Mouse (Mus musculus) liver, embryonic 11.5 days (tissue): ENCODE measurements around the gene Pcdh18. TPM values are rescaled to one million over a fixed set of nuclear protein-coding genes. Genes with fewer than 3 reads are reported as not detected.

Experiments used
- ATAC-seq: fragments of 200-750 bp; cut with Nextera tagmentation; replicated peaks from 2 replicates; pipeline ENCODE4 v1.8.0; 2017; ENCODE audit warnings: moderate number of reproducible peaks, mild to moderate bottlenecking, moderate TSS enrichment, moderate library complexity; ENCODE audit not compliant: low FRiP score
- DNase-seq: peaks from one replicate; pipeline ENCODE4 v3.0.0-alpha.2; 2017; ENCODE audit warnings: low spot score
- H3K27ac ChIP-seq: fragments of 300-500 bp; sonication (generic); 2 replicates; pipeline ENCODE4 v1.5.1; 2014; ENCODE audit warnings: mild to moderate bottlenecking, low read depth, low read length, control low read depth
- H3K27me3 ChIP-seq: fragments of 300-500 bp; sonication (generic); replicated peaks from 2 replicates; pipeline ENCODE4 v1.6.1; 2014; ENCODE audit warnings: low read length, mixed read lengths; ENCODE audit not compliant: control insufficient read depth, insufficient read depth
- H3K36me3 ChIP-seq: fragments of 300-500 bp; sonication (generic); 2 replicates; pipeline ENCODE4 v1.6.1; 2014; ENCODE audit warnings: mild to moderate bottlenecking, low read length, moderate library complexity, mixed read lengths; ENCODE audit not compliant: control insufficient read depth, insufficient read depth
- H3K4me1 ChIP-seq: fragments of 300-500 bp; sonication (generic); replicated peaks from 2 replicates; pipeline ENCODE4 v1.6.1; 2014; ENCODE audit warnings: low read length, mixed read lengths; ENCODE audit not compliant: control insufficient read depth, insufficient read depth
- H3K4me2 ChIP-seq: fragments of 300-500 bp; sonication (generic); 2 replicates; pipeline ENCODE4 v1.6.1; 2014; ENCODE audit warnings: mild to moderate bottlenecking, control low read depth, moderate library complexity
- H3K4me3 ChIP-seq: fragments of 300-500 bp; sonication (generic); 2 replicates; pipeline ENCODE4 v1.5.1; 2014; ENCODE audit warnings: low read depth, low read length, control low read depth
- H3K9ac ChIP-seq: fragments of 300-500 bp; sonication (generic); 2 replicates; pipeline ENCODE4 v1.6.1; 2014; ENCODE audit warnings: low read depth, low read length, control low read depth
- H3K9me3 ChIP-seq: fragments of 300-500 bp; sonication (generic); 2 replicates; pipeline ENCODE4 v1.6.1; 2016; ENCODE audit warnings: low read length, inconsistent platforms, mixed read lengths; ENCODE audit not compliant: control insufficient read depth
- WGBS: fragments of 180-500 bp; shearing (Covaris S2); extraction: QIAGEN DNeasy Blood & Tissue Kit; methylation state at CpG from one replicate; pipeline ENCODE4 v1.1.7; 2014; 5-methylcytosine and 5-hydroxymethylcytosine counted together
- polyA plus RNA-seq: library from polyadenylated mRNA; unstranded; fragments of >200 nt; fragmentation: Nextera tagmentation; extraction: Ambion mirVana; gene quantifications from 2 replicates; pipeline ENCODE4 v1.2.1, GENCODE M21; 2014

The Pcdh18 gene
- polyA plus RNA-seq, 1 experiment from 2014 or later = 19.9 TPM

DNA sequence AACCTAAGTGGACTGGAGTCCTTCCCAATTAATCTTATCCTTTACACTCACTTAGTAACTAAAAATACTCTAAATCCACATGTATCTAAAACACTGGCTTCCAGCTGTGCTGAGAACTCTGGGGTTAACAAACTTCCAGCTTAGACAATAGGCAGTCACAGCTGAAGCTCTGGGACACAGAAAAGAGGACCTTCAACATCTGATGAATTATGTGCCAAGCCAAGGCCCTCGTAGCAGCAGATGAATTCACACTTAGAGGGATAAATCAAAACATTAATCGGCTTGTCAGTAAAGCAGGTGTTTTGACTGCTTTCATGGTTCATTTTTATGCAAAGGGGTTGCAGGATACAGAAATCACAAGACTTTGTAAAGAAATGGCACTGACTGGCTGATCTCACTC lies 57.2 kb downstream of the Pcdh18 start:
- Histone ChIP-seq H3K36me3 (no peaks in the 10 kb centered on the region), H3K9ac (no peak overlapping the region), H3K27ac (no peak overlapping the region), H3K4me2 (no peak overlapping the region), H3K4me1 (no peaks in the 10 kb centered on the region), H3K9me3 (no peaks in the 10 kb centered on the region), H3K27me3 (no peaks in the 10 kb centered on the region), H3K4me3 (no peak overlapping the region)
- 56% methylated on average over 2 of the region's 2 CpGs for WGBS
- DNase-seq (no peak), ATAC-seq (no peak)
